Mouse (Mus musculus): ENCODE data around the gene Rpl23a.

DNA sequence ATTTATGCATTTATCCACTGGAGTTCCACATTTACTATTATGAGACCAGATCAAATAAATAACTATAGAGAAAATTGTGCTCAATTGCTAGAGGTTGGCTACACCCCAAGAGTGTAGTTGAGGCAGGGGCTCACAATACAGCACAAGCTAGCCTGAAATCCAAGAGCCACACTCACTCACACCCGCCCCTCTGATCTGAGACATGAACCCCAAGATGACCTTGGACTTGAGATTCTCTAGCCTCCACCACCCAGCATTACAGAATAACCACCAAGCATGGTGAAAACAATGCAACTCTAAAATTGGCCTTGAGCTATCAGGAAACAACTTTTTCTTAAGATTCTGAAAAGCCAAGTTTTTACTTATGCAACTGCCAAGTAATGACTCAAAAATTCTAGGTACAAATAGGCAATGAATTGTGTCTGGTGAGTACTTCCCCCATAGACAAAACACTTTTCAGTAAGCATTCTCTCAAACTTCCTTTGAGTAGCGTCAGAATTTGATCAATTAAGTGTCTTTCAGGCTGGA, 1.5 kb downstream of the Rpl23a start:
- no peak for TF ChIP-seq CTCF (IDR thresholded peaks at IDR 0.05; ENCODE audit: low read depth, low read length)
- TF ChIP-seq POLR2A (IDR thresholded peaks at IDR 0.05; ENCODE audit: borderline replicate concordance, low read depth, low read length): no peak
